Mouse (Mus musculus): ENCODE measurements around the gene Cradd. TPM values are rescaled to one million over a fixed set of nuclear protein-coding genes. Genes with fewer than 3 reads are reported as not detected.

Cradd gene
- polyA plus RNA-seq, 1 experiment = 9.5 TPM

DNA sequence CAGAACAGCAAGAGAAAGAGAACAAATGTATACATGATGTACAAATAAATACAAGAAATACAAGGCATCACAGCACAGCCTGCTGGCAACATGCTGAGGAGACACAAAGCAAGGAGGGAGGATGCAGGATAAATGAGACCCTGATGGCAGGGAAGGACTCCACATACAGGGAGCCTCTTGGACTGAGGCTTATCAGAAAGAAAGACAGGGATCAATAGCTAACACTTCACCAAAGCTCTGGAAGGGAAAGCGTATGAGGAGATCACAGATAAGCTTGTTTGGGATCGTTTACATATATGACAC, 78.3 kb downstream of the Cradd start:
- Histone ChIP-seq H3K4me3 (no peak overlapping the region), H3K27me3 (ENCODE audit: control insufficient read depth, insufficient read depth, insufficient read length) (no peaks in the 10 kb centered on the region), H3K4me2 (ENCODE audit: low read depth) (no peak overlapping the region), H3K79me2 (ENCODE audit: control insufficient read depth, insufficient read depth) (no peaks in the 10 kb centered on the region), H3K36me3 (ENCODE audit: control insufficient read depth, insufficient read depth) (no peaks in the 10 kb centered on the region), H3ac (ENCODE audit: control insufficient read depth, insufficient read length) (no peak overlapping the region)
- TF ChIP-seq MAX (IDR thresholded peaks at IDR 0.05; ENCODE audit: low read depth) (no peak), REST (IDR thresholded peaks at IDR 0.05; ENCODE audit: insufficient read depth, insufficient read length) (no peak), E2F4 (IDR thresholded peaks at IDR 0.05; ENCODE audit: insufficient read depth) (no peak), MYOD1 (IDR thresholded peaks at IDR 0.05; ENCODE audit: control insufficient read depth in 1 of 3, insufficient read length in 2 of 3, low read depth in 2 of 3) (no peak), CEBPB (IDR thresholded peaks at IDR 0.05; ENCODE audit: insufficient read depth, poor library complexity, severe bottlenecking) (no peak), MYOG (IDR thresholded peaks at IDR 0.05; ENCODE audit: control insufficient read depth in 1 of 3, insufficient read depth in 1 of 3, insufficient read length in 2 of 3, low read depth in 2 of 3) (no peak), TCF12 (IDR thresholded peaks at IDR 0.05; ENCODE audit: insufficient read depth, poor library complexity, severe bottlenecking) (no peak), POLR2AphosphoS2 (IDR thresholded peaks at IDR 0.05; ENCODE audit: insufficient read length, low read depth) (no peak), TCF3 (IDR thresholded peaks at IDR 0.05; ENCODE audit: insufficient read length, low read depth) (no peak), SRF (IDR thresholded peaks at IDR 0.05; ENCODE audit: control insufficient read depth, insufficient read length, low read depth) (no peak), USF1 (IDR thresholded peaks at IDR 0.05; ENCODE audit: low read depth) (no peak), POLR2A (IDR thresholded peaks at IDR 0.05; ENCODE audit: insufficient read length, low read depth) (no peak)

DNA sequence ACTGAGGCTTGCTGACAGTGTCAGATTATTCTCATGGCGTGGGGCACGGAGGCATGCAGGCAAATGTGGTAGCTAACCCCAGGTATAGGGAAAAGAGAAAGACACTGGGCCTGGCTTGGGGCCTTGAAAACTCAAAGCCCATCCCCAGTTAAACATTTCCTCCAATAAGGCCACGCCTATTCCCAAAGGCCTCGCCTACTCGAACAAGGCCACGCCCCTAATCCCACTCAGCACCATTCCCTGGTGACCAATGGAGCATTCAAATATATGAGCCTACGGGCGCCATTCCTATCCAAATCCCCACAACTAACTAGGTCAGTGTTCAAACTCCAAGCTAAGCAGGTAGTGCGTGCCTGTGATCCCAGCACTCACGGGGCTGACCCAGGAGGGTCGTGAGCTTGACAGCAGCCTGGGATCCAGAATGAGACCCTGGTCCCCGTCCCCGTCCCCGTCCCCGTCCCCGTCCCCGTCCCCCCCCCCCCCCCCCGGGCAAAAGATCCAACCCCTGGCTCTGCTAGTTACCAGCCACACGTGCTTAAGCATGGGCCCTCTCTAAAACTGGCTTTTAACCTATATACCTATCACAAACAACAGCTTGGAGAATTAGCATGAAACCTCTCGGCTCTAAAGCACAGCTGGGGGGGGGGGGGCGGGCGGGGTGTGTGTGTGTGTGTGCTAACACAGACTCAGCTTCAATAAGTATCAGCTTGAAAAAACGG, 78.8 kb downstream of the Cradd start:
- Histone ChIP-seq H3K4me3 (no peak overlapping the region), H3K27me3 (ENCODE audit: control insufficient read depth, insufficient read depth, insufficient read length) (no peaks in the 10 kb centered on the region), H3K79me2 (ENCODE audit: control insufficient read depth, insufficient read depth) (no peaks in the 10 kb centered on the region), H3K4me2 (ENCODE audit: low read depth) (no peak overlapping the region), H3ac (ENCODE audit: control insufficient read depth, insufficient read length) (no peak overlapping the region), H3K36me3 (ENCODE audit: control insufficient read depth, insufficient read depth) (no peaks in the 10 kb centered on the region)
- TF ChIP-seq MYOD1 (IDR thresholded peaks at IDR 0.05; ENCODE audit: control insufficient read depth in 1 of 3, insufficient read length in 2 of 3, low read depth in 2 of 3) = no peak
- no peak for TF ChIP-seq TCF12 (IDR thresholded peaks at IDR 0.05; ENCODE audit: insufficient read depth, poor library complexity, severe bottlenecking)
- TF ChIP-seq USF1 (IDR thresholded peaks at IDR 0.05; ENCODE audit: low read depth) = no peak
- no peak for TF ChIP-seq MAX (IDR thresholded peaks at IDR 0.05; ENCODE audit: low read depth)
- no peak for TF ChIP-seq MYOG (IDR thresholded peaks at IDR 0.05; ENCODE audit: control insufficient read depth in 1 of 3, insufficient read depth in 1 of 3, insufficient read length in 2 of 3, low read depth in 2 of 3)

DNA sequence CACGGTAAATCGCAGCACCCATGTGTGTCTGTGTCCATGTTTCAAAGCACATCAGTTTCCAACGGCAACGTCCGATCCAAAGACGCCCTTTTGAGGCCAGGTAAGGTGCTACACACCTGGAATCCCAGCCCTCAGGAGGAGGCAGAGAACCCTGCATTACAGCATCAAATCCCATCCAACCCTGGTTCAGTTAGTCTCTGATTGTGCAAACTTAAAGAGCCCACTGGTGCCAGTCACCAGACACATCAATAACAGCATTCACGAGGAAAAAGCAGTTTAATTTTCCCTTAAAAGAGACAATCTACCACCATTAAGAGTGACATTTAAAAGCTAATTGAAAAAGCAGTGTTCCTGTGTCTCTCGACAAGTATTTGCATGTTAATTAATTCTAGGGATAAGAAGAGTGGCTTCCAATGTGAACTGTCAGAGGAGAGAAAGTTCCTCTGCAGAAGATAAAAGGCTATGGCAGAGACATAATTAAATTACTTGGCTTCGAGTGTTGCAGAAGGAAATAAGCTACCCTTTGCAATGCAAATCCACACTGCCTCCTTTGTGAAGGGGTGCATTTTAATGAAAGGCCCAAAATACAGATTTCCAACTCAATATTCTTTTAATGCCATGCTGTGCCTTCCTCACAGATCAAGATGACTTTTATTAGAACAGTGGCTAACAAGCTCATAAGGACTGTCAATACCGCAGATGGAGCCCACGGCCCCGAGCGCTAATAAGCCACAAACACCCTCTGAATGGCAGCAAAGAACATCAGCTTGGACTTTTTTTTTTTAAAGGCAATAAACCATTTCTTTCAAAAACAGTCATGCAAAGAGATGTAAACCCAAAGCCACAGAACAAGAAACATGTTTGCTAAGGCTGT, 84.5 kb downstream of the Cradd start:
- Histone ChIP-seq H3K4me3 (no peak overlapping the region), H3K36me3 (ENCODE audit: control insufficient read depth, insufficient read depth) (no peaks in the 10 kb centered on the region), H3K79me2 (ENCODE audit: control insufficient read depth, insufficient read depth) (no peaks in the 10 kb centered on the region), H3K4me2 (ENCODE audit: low read depth) (no peak overlapping the region), H3ac (ENCODE audit: control insufficient read depth, insufficient read length) (no peak overlapping the region), H3K27me3 (ENCODE audit: control insufficient read depth, insufficient read depth, insufficient read length) (no peaks in the 10 kb centered on the region)
- TF ChIP-seq POLR2AphosphoS2 (IDR thresholded peaks at IDR 0.05; ENCODE audit: insufficient read length, low read depth) = no peak
- TF ChIP-seq TCF12 (IDR thresholded peaks at IDR 0.05; ENCODE audit: insufficient read depth, poor library complexity, severe bottlenecking) = no peak
- TF ChIP-seq CEBPB (IDR thresholded peaks at IDR 0.05; ENCODE audit: insufficient read depth, poor library complexity, severe bottlenecking) = no peak

GRCm38 (mm10) chr10:95238667-95239066, 85.3 kb downstream of the Cradd start:
- H3K4me2 ChIP-seq (ENCODE audit: low read depth) = no peak overlapping the region
- no peaks in the 10 kb centered on the region for H3K36me3 ChIP-seq (ENCODE audit: control insufficient read depth, insufficient read depth)
- H3K27me3 ChIP-seq (ENCODE audit: control insufficient read depth, insufficient read depth, insufficient read length) = no peaks in the 10 kb centered on the region
- no peak for TF ChIP-seq POLR2A (IDR thresholded peaks at IDR 0.05; ENCODE audit: insufficient read length, low read depth)
- no peak for TF ChIP-seq TCF3 (IDR thresholded peaks at IDR 0.05; ENCODE audit: insufficient read length, low read depth)
- TF ChIP-seq MYOG (IDR thresholded peaks at IDR 0.05; ENCODE audit: control insufficient read depth in 1 of 3, insufficient read depth in 1 of 3, insufficient read length in 2 of 3, low read depth in 2 of 3) = no peak
- no peak for TF ChIP-seq USF1 (IDR thresholded peaks at IDR 0.05; ENCODE audit: low read depth)
- TF ChIP-seq E2F4 (IDR thresholded peaks at IDR 0.05; ENCODE audit: insufficient read depth) = no peak
- H3K4me3 ChIP-seq = no peak overlapping the region
- H3K79me2 ChIP-seq (ENCODE audit: control insufficient read depth, insufficient read depth) = no peaks in the 10 kb centered on the region
- H3ac ChIP-seq (ENCODE audit: control insufficient read depth, insufficient read length) = no peak overlapping the region

- H3K79me2 ChIP-seq (ENCODE audit: control insufficient read depth, insufficient read depth) = no peaks in the 10 kb centered on the region
- no peak overlapping the region for H3K4me3 ChIP-seq
- no peak overlapping the region for H3K4me2 ChIP-seq (ENCODE audit: low read depth)
- H3ac ChIP-seq (ENCODE audit: control insufficient read depth, insufficient read length) = no peak overlapping the region
- no peaks in the 10 kb centered on the region for H3K27me3 ChIP-seq (ENCODE audit: control insufficient read depth, insufficient read depth, insufficient read length)
- no peak for TF ChIP-seq TCF3 (IDR thresholded peaks at IDR 0.05; ENCODE audit: insufficient read length, low read depth)
- TF ChIP-seq MYOD1 (IDR thresholded peaks at IDR 0.05; ENCODE audit: control insufficient read depth in 1 of 3, insufficient read length in 2 of 3, low read depth in 2 of 3) = no peak
- no peak for TF ChIP-seq POLR2AphosphoS2 (IDR thresholded peaks at IDR 0.05; ENCODE audit: insufficient read length, low read depth)
- TF ChIP-seq TCF12 (IDR thresholded peaks at IDR 0.05; ENCODE audit: insufficient read depth, poor library complexity, severe bottlenecking) = no peak
- no peaks in the 10 kb centered on the region for H3K36me3 ChIP-seq (ENCODE audit: control insufficient read depth, insufficient read depth)
Measured at GRCm38 (mm10) chr10:95236226-95236625, 87.7 kb downstream of the Cradd start.
